Comparison of ENCODE assay signal across 22 mouse cellular contexts in genomic region chr3:115090670-115091069, GRCm38 (mm10).
"Had no signal": no experiment of that assay in that cellular context is flagged by ENCODE, and none has a peak within 500 bp of the region (broad histone marks: within the 10 kb centered on the region; RNA-seq: fewer than 3 reads in every experiment).

No protein-coding gene starts in this region.

- ATAC-seq: liver, embryonic 12.5 days; midbrain, embryonic 16.5 days had no signal

- DNase-seq: kidney, adult 2 months; kidney, postnatal 25 days; layer of hippocampus, adult 9-11 months; liver; lung, adult 18-20 months; lung, postnatal 10 days; lung, postnatal 36 days; right cerebral cortex, adult 18-20 months; right cerebral cortex, postnatal 14 days; spleen, adult 18-20 months; thymus, postnatal 25 days had no signal

- H3K4me3 ChIP-seq: layer of hippocampus, adult 2 months; limb, embryonic 10.5 days; limb, embryonic 13.5 days; liver, embryonic 12.5 days; liver, embryonic 15.5 days; lung, embryonic 15.5 days; megakaryocyte, embryonic 14.5 days; midbrain, embryonic 10.5 days; stomach, embryonic 15.5 days had no signal

- H3K4me2 ChIP-seq: limb, embryonic 13.5 days; liver, embryonic 12.5 days; liver, embryonic 15.5 days; lung, embryonic 15.5 days; stomach, embryonic 15.5 days had no signal

- H3K36me3 ChIP-seq: limb, embryonic 10.5 days; limb, embryonic 13.5 days; liver, embryonic 12.5 days; liver, embryonic 15.5 days; lung, embryonic 15.5 days; midbrain, embryonic 10.5 days; stomach, embryonic 15.5 days had no signal

- H3K27ac ChIP-seq: kidney, postnatal 0 days; layer of hippocampus, adult 2 months; limb, embryonic 10.5 days; limb, embryonic 13.5 days; liver, embryonic 12.5 days; liver, embryonic 15.5 days; lung, embryonic 15.5 days; midbrain, embryonic 10.5 days; stomach, embryonic 15.5 days had no signal

- H3K27me3 ChIP-seq: limb, embryonic 13.5 days; liver, embryonic 12.5 days; liver, embryonic 15.5 days; lung, embryonic 15.5 days; megakaryocyte, embryonic 14.5 days; stomach, embryonic 15.5 days had no signal

- H3K9ac ChIP-seq: limb, embryonic 13.5 days; liver, embryonic 12.5 days; liver, embryonic 15.5 days; lung, embryonic 15.5 days; stomach, embryonic 15.5 days had no signal

- H3K9me3 ChIP-seq: limb, embryonic 10.5 days; limb, embryonic 13.5 days; liver, embryonic 12.5 days; liver, embryonic 15.5 days; lung, embryonic 15.5 days; megakaryocyte, embryonic 14.5 days; midbrain, embryonic 10.5 days; stomach, embryonic 15.5 days had no signal

- H3K4me1 ChIP-seq: limb, embryonic 10.5 days; limb, embryonic 13.5 days; liver, embryonic 12.5 days; liver, embryonic 15.5 days; lung, embryonic 15.5 days; midbrain, embryonic 10.5 days; stomach, embryonic 15.5 days had no signal
